Mouse (Mus musculus) liver, postnatal 0 days (tissue): ENCODE results near the gene Acp2.

Source experiments
- CTCF ChIP-seq: sonication (generic); IDR thresholded peaks from 2 replicates; pipeline ENCODE4 v1.5.1; 2016; ENCODE audit warnings: antibody characterized with exemption, low read depth
- EP300 ChIP-seq: IDR thresholded peaks from 2 replicates; pipeline ENCODE4 v1.6.1; 2016; ENCODE audit warnings: antibody characterized with exemption, low read depth, mild to moderate bottlenecking

- no peak for TF ChIP-seq CTCF
- peak; percentile 42; the same call in 1 of the 2 replicates for TF ChIP-seq EP300
Measured at GRCm38 (mm10) chr2:91244557-91245228, 42.0 kb downstream of the Acp2 start.
